Mouse (Mus musculus): ENCODE results near the gene Mgp.

DNA sequence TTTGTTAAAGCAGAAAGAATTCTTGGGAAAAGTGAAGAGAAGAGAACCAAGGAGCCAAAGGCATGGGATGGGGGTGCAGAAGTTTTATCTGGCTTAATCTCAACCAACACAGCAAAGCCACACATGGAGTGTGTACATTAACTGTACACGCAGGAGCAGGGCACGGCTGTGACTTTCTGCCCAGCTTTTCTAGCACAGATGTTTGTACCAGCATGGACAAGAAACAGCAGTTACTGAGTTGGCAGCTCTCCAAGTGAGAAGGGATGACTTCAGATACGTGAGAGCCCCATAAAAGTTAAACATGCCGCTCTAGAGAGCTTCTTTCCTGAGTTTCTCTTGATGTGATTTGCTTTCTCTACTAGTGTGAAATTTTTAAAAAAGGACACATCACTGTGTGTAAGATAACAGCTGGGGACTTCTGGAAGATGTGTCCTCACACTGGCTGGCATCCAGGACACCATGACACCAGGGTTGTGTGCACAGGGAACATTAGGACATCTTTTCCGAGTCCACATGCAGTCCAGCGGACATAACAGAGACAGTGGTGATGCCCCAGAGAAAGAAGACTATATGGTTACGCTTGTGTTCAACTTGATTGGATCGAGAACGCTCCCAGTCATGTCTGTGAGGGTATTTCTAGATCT lies 34.7 kb upstream of the Mgp start:
- no peak for TF ChIP-seq POLR2A (IDR thresholded peaks at IDR 0.05; ENCODE audit: insufficient read length, low read depth)
- TF ChIP-seq POLR2AphosphoS2 (IDR thresholded peaks at IDR 0.05; ENCODE audit: insufficient read length, low read depth): no peak
- no peak for TF ChIP-seq MAX (IDR thresholded peaks at IDR 0.05; ENCODE audit: low read depth)
- no peak for TF ChIP-seq TCF12 (IDR thresholded peaks at IDR 0.05; ENCODE audit: insufficient read depth, poor library complexity, severe bottlenecking)
- no peak for TF ChIP-seq TCF3 (IDR thresholded peaks at IDR 0.05; ENCODE audit: insufficient read length, low read depth)
- no peak for TF ChIP-seq E2F4 (IDR thresholded peaks at IDR 0.05; ENCODE audit: insufficient read depth)
- no peak for TF ChIP-seq USF1 (IDR thresholded peaks at IDR 0.05; ENCODE audit: low read depth)
- no peak for TF ChIP-seq MYOG (IDR thresholded peaks at IDR 0.05; ENCODE audit: control insufficient read depth in 1 of 3, insufficient read depth in 1 of 3, insufficient read length in 2 of 3, low read depth in 2 of 3)
- no peak for TF ChIP-seq MYOD1 (IDR thresholded peaks at IDR 0.05; ENCODE audit: control insufficient read depth in 1 of 3, insufficient read length in 2 of 3, low read depth in 2 of 3)
- TF ChIP-seq CEBPB (IDR thresholded peaks at IDR 0.05; ENCODE audit: insufficient read depth, poor library complexity, severe bottlenecking): no peak

All from myocyte (in vitro differentiated cells).